Mouse (Mus musculus) fibroblast of lung, adult 2 months (primary cell): ENCODE measurements around the gene Efna4.

Experiments
- DNase-seq: peaks from one replicate; pipeline ENCODE4 v3.0.0-alpha.2; 2011; ENCODE audit warnings: low read depth

Efna4 gene

DNA sequence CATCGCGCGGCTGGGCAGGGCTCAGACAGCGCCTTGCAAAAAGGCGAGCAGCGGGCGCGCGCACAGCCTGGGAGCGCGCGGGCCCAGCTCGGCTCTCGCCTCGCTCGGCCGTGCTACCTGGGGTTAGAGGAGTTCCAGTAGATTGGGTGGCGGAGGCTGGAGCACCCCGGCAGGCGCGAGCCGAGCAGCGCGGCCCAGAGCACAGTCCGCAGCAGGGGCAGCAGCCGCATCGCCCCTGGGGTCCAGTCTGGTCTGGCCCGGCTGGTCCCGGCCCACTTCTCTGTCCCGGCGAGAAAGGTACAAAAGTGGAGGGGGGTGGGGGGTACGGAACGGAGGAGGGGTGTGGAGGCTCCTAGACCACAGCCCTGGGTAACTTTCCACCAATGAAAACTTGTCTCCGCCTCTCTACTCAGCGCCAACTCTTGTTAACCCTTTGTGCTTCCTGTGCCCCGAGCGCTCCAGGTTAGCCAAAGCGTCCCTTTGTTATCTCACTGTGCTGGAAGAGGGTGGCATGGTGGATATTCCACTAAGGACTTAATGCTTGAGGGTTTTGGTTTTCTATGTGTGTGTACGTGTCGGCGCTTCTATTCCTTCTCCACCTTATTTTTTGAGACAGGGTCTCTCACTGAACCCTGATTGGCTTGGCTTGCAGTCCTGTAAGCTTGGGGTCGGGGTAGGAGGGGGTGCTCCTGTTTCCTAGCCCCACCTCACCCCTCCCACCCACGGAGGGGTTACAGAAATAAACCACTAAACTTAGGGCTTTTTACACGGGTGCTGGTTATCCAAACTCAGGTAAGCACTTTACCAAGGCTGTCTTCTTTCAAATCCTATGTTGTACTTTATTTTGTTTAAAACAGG is at the start of gene Efna4:
Gene Efna4 (minus strand): TSS at position 308 of the 858 bp plus-strand sequence.
- no peak for DNase-seq

DNA sequence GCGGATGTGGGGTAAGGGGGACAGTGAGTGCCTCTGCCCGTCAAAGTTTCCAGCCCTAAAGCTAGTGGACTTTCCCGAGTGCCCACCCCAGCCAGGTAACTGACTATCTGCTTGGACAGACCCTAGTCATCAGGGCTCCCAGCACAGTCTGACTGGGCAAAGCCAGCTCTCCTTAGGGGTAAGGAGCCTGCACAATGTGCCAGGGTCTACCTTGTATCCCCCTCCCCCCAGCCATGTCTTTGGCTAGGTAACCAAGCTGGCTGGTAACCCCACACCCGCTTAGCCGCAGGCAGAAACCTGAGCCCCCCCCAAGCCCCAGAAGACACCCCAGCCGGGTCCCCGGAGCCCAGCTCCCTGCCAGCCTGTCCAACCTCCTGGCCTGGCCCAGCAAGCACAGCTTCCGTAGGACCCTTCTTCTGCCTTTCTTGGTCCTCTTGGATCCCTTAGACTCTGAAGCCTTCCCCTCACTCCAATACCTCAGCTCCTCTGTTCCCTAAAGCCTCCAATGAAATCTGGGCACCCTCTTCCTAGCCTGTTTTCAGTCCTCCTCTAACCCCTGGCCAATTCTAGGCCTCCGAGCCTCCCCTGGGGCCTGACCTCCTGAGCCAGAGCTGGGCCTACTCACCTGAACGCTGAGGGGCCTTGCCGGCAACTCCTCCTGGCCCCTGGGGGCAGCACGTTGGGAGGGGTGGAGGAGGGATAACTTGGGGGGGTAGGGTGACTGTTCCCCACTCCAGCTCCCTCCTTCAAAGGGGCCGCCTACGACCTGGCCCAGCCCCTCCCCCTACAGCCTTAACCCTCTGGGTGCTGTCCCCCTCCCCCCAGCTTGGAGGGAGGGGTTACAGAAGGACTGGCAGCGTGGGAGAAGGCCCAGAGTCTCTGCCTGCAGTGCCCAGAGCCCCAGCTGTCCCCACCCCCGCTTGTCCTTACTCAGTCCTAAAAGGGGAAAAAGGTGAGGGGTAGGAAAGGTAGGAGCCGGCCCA is 48.9 kb upstream of the Efna4 start:
- no peak for DNase-seq

DNA sequence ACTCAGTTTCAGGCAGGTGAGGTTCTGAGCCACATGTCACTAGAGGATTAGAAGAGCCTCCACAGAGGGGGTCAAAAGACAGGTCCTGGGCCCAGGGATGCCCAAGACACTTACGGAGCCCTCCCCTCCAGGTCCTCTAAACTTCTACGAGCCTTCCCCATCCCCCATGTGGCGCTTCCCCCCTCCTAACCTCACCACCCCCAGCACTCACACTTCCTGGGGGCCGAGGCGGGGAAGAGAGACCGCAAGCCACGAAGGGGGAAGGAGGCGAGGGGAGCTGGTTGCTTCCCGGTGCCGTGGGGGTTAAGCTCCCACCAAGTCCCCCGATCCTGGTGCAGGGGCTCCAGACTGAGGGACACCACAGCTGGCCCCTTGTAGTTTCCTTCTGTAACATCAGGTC is 47.6 kb upstream of the Efna4 start:
- no peak for DNase-seq

DNA sequence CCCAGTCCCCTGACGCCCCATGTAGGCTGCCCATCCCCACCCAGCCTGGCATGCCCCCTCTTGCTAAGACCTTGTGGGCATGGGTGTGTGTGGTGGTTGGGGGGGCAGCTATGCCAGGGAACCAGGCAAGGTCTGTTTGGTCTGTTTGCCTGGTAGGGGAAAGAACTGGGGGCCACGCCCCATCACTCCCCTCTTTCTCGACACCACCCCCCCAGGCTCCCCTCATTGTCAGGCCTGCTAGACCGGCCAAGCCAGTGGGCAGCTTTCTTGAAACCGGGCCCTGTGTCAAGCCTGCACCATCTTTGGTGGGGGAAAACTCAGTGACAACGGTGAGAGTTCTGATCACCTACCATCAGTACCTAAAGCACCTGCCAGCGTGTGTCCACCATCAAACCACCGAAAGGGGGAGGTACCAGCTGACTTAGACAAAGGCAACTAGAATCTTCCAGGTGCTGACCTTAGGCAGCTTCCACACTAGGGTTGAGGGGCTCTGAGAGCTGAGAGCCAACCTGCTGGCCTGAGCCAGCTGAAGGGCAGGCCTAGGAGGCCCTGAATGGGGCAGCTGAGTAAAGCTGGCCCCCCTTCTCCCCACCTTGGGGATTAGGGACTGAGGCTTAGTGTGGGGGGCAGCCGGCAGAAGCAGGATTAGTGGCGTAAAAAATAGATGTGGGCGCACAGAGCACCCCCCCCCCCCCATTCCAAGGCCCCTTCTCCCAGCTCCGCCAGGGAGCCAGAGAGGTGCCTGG is 46.7 kb upstream of the Efna4 start:
- DNase-seq: no peak

DNA sequence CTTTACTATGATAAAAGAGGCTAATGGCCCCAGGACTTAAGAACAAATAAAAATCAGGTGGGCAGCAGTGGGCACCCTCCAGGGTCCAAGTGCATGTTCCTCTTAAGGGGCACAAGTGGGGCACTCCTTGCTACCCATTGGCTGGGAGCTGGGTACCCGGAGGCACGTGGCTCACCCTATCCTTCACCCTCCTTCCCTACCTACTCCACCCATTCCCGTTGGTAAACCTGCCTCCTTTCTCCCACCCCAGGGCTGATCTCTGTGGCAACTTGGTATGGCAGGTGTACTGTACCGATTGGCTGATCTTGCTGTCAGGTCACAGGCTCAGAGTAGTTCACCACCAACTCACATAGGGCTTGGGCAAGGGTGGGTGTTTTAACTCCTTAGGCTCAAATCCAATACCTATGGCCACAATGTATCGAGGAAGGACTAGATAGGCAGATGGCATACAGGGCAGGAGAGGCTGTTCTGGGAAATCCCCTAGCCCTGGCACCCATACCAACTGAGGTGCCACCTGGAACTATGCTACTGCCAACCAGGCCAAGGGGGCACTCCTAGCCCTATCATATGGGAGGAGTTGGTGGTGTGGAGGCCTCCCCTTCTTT is 45.9 kb upstream of the Efna4 start:
- DNase-seq: no peak

DNA sequence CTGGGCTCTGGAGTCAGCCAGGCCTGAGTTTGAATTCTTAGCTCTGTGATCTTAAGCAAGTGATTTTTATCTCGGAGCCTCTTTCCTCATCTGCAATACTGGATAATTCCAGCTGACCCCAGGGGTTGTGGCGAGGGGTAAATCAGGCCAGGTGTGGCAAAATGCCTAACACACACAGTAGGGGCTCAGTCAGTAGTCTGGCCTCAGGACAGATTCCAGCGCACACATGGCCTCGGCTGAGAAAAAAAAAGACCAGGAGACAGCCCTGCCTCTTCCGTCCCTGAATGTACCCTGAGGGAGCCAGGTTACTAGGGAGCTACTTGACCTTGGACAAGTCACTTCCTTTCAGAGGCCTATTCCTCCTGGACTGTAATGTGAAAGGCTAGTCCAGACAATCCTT is 45.1 kb upstream of the Efna4 start:
- DNase-seq: no peak

DNA sequence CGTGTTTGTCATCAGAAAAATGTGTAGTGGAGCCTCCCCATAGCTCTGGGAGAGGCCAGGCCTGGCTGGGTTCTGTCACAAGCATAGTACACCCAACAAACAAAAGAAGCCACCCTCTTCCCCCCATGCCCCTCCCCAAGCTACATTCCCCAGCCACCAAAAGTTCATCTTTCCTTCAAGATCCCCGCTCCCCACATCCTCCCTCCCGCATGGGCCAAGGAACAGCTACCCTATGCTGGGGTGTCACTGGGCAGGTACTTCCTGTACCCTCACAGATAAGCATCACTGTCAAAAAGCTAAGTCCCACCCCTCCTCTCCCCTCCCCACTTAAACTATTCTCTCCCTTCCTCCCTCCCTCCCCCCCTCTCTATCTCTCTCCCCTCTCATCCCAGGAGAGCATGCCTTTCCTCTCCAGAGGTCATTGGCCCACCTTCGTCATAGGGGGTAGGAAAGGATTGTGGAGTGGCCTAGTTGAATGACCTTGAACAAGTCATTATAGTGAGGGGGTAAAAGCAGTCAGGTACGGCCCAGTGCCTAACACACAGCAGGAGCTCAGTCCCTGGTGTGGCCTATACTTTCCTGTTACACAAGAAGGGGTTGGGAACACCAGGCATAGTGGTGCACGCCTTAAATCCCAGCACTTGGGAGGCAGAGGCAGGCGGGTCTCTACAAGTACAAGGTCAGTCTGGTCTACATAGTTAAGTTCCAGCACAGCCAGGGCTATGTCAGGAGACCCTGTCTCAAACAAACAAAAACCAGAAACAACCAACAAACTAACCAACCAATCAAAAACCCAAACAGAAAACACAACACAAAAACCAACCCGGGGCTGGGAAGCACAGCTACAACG is 44.4 kb upstream of the Efna4 start:
- no peak for DNase-seq

DNA sequence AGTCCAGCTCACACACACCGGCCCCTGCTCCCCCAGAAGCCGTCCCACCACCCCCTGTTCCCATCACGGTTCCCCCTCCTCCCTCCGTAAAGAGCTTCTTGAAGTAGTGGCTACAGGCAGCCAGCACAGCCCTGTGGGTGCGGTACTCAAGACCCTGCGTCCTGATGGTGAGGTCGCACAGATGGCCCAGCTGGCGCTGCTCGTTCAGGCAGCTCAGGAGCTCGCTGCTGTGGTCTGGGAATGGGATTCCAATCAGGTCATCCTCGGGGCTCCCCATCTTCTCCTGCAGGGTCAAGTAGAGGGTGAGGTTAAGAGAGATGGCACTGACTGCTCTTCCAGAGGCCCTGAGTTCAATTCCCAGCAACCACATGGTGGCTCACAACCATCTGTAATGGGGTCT is 43.4 kb upstream of the Efna4 start:
- DNase-seq: no peak

DNA sequence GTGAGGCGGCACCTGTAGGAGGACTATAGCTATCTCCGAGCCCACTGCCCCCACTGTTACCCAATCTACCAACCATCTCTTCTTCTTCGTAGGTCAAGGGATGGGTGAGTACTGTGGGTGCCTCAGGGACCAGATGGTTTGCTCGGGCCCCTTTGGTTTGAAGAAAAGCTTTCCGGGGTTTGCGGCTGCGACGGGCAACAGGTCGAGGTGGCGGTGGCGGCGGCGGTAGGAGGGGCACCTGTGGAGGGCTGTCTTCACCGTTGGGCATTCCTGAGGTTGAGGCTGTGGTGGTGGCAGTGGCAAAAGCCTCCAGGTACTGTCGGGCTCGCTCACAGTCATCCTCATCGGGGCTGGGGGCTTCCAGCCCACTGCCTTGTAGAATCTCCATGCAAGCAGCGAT is 42.9 kb upstream of the Efna4 start:
- DNase-seq: no peak

DNA sequence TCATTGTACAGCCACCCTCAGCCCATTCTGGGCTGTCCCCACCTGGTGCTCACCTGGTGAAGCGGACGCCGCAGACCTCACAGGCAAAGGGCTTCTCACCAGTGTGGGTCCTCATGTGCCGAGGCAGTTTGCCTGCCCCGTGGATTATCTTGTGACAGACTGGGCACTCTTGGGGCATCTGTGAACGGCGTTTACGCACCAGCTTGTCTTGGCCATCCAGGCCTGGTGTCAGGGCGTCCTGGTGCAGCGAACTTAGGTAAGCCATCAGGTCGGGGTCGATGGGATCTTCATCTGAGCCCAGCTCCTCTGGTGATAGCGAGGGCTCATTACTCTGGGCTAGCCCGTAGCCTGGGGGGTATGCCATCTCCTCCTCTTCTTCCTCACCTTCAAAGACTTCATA is 42.5 kb upstream of the Efna4 start:
- no peak for DNase-seq

DNA sequence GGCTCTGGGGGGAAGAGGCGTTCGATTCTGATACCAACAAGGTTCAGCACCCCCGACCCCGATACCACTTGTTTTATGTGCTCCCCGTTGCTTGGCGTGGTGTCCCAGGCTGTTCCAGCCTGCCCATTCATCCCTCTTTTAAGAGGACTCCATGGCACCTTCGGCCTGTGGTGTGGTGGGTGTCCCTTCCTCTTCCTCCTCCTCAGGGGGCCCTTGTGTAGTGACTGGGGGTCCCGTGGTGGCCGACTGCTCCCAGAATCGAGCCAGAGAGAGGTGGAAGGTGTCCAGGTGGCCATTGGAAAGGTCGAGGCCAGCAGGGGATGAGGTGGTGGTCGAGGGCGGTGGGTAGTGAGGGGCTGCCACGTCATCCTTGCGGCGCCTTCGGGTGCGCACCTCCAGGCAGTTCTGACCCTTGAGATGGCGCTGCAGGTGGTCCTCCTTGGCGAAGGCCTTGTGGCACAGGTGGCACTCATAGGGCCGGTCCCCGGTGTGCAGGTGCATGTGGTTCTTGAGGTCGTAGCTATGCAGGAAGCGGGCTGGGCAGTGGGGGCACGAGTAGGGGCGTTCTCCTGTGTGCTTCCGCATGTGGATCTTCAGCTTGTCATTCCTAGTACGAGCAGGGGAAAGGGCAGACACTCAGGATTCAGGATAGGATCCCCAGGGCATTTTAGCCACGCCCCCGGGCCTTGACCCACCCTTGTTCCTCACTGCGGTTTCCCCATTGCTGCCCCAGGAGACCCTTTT is 41.7 kb upstream of the Efna4 start:
- no peak for DNase-seq

DNA sequence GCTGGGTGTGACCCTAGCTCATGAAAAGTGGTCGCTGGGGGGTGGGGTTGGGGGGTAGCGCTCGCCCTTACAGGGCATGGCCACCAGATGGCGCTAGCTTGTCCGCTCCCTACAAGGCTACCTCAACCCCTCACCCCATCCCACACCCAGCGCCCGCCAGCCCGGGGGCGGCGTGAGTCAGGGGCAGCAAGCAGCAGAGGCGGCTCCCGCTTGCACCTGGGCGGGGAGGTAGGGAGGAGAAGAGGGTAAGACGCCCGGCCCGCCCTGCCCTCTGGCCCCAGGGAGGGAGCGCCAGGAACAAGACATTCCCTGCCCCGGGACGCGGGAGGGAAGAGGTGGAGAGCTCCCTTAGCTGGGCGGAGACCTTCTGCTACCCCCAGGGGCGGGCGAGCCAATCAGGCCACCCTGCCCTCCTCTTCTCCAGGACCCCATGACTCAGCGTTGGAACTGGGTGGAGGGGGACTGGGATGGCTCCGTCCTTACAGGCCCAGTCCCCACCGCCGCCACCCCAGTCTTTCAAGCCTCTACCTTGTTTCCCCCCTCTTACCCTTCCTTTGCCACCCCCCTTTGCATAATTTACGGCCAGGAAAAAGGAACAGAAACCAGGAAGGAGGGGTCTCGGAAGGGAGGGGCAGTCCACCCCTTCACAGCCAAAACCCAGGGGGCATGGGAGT is 40.7 kb upstream of the Efna4 start:
- DNase-seq: peak; percentile 60

DNA sequence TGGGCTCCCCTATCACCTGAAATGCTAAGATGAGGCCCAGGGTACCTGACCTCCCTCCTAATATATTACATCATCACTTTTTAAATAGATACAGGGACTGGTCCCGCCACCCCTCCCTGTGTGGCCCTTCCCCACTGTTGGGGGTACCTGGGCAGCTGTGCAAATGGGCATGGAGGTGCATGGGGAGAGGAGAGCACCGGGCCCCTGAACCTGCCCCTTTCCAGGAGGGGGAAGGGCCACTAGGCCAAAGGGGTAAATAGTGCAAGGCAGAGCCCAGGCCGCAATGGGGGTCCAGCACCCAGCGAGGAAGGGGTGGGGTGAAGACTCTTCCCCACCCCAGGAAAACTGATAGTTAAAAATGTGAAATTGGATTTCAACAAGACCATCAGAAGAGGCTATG is 40.0 kb upstream of the Efna4 start:
- no peak for DNase-seq

DNA sequence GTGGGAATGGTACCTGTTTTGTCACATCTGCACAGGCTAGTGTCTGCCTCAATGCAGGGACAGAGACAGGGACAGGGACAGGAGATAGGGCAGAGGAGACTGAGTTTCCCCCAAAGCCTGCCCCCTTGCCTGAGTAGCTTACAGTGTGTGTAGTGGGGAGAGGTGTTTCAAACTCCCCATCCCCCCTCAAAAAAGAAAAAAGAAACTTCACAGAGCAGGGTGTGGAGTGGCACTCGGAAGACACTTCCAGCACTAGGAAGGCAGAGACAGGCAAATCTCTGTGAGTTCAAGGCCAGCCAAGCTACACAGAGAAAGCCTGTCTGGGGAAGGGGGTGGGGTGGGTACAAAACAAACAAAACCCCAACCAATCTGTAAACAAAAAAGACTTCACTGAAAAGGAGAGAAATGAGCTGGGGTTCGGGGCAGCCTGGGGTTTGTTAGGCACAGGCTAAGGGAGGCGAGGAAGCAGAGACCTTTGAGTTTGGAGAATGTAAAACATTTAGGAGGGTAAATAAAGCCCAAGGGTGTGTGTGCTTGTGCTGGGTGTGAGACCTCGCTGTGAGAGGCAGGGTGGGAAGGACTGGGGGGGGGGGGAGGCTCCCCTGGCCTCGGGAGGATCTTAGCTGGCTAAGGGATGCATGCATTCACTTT is 35.9 kb upstream of the Efna4 start:
- no peak for DNase-seq

DNA sequence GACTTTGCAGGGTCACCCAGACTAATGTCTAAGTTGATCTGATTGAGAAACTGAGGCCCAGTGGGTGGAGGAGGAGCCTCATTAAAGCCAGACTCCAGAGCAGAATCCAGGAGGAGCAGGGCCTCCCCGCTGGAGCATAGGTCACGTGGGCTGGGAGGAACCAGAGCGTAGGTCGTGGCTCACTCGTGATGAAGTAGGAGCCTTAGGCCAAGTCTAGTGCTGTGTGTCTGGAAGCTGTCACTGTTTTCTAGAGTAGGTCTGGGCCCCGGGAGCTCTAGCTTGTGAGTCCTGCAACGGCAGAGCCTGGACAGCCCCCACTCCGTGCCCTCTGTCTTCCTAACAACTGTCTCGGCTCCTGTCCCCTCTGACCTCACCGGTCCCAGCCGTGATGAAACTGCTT is 29.5 kb upstream of the Efna4 start:
- DNase-seq: no peak

DNA sequence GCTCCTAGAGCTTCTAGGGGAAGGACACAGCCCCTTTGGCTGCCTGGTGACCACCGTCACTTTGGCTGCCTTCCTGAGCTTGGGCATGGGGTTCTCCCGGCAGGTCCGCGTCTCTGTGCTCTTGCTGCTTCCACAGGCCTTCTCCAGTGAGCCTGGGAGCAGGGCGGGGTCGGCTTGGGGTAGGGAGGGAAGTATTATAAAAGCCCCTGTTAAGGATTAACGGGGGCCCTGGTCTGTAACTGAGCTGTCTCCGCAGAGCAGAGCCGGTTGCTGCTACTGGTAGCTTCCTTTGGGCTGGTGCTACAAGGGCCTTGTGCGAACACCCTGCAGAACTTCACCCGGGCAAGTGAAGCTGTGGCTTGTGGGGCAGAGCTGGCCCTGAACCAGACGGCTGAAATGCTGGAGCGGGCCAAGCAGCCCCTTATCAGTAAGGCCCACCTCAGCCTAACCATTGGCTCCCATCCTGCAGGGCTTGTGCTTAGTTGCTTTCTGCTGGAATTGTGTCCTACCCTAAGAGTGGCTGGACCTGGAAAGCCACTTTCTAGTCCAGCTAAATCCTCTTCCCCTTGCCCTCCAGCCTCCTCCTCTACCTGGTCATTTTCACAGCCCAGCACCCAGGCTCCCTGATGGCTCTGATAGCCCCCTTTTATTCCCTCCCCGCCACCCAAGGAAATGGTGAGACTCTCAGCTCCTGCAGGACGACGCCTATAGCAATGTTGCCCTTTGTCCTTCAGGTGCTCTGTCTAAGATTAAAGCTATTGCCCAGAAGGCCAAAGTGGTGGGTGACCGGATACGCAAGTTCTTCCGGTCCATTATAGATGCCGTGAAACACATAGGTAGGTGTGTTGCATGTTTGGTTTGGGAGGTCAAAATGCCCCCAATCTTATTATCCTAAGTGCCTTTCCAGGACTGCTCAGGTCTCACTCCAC is 27.9 kb upstream of the Efna4 start:
- no peak for DNase-seq

DNA sequence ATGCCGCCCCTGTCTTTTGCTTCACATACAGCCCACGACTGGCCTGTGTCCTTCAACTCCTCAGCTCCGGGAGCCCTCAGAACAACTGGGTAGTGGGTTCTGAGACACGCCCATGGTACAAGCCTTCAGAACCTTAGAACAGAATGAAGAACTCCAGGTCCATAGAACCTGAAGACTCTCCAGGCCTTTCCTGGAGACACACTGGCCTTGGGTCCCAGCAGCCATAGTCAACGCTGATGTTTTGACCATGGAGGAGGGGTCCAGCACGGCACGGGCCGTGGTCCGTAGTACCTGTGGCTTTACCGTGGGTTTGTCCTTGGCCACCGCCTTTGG is 27.3 kb upstream of the Efna4 start, which contains the start of gene Dcst1:
Gene Dcst1 (minus strand): TSS at position 101 of the 333 bp plus-strand sequence.
- no peak for DNase-seq

DNA sequence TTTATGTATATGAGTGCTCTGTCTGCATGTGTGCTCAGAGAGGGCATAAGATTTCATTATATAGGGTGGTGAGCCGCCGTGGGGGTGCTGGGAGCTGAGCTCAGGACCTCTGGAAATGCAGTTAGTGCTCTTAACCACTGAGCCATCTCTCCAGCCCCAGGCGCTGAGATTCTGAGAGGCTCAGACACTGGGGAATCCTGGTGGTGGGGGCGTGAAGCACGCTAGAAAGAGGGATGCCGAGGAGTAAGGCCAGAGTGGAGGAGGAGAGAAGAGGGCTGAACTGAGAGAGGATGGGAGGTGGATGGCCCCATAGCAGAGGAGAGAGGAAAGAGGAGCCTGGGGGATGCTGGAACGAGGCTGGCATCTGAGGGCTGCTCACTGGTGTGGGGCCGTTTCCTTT is 26.8 kb upstream of the Efna4 start:
- DNase-seq: no peak
